Mouse (Mus musculus): Measurements from ENCODE around the gene Tcaf2. TPM values are rescaled to one million over a fixed set of nuclear protein-coding genes. Genes with fewer than 3 reads are reported as not detected.
A peak's percentile ranks its signal among the peaks of the same experiment; 100 is the strongest.

The Tcaf2 gene
- 0.79 and 1.6 TPM in 2 replicates for polyA plus RNA-seq (2012; rRNA removed)

GRCm38 (mm10) chr6:42644912-42645549 lies at the start of gene Tcaf2:
TSS of gene Tcaf2 (minus strand) at chr6:42645254.
- TF ChIP-seq CTCF (IDR thresholded peaks at IDR 0.05; ENCODE audit: borderline replicate concordance, extremely low read depth, insufficient read depth, insufficient read length) (peak; percentile 88), POLR2A (IDR thresholded peaks at IDR 0.05; ENCODE audit: borderline replicate concordance, extremely low read depth, insufficient read depth, insufficient read length, poor library complexity, severe bottlenecking) (no peak)
- peak; percentile 94 for DNase-seq (ENCODE audit: low read depth)

DNA sequence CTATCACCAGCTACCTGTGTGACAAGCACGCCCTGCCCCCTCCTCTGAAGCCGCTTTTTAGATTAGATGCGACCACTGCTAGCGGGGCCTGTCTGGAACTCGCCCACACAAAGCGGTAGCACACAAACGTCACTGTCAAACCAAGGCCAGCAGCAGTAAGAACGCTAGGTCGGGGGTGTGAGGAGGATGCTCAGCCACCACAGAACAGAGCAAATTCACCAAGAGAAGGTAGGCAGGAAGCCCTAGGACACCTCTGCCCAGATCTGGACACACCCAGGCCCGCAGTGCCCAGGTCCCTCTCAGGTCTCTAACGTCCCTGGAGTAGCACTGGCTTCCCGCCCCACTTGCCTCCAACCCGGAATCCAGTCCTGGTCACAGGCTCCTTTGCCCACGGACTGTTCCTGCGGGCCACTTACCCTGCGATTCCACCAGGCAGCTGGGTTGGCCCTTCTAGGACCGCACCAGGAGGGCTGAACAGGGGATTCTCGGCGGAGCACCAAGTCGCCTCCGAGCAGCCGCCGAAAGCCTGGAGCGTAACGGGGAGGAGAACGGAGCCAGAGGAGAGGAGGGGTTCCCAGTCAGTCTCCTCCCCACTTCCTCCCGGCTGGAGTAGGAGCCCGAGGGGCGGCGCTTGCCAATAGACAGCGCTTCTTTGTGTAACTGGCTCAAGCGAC lies 47.6 kb upstream of the Tcaf2 start:
- DNase-seq (ENCODE audit: low read depth): peak; percentile 97
- TF ChIP-seq POLR2A (IDR thresholded peaks at IDR 0.05; ENCODE audit: borderline replicate concordance, extremely low read depth, insufficient read depth, insufficient read length, poor library complexity, severe bottlenecking): peak; percentile 60; the same call in 1 of the 2 replicates
- no peak for TF ChIP-seq CTCF (IDR thresholded peaks at IDR 0.05; ENCODE audit: borderline replicate concordance, extremely low read depth, insufficient read depth, insufficient read length)

GRCm38 (mm10) chr6:42692154-42692516 lies 47.1 kb upstream of the Tcaf2 start:
- peak; percentile 95 for DNase-seq (ENCODE audit: low read depth)
- no peak for TF ChIP-seq CTCF (IDR thresholded peaks at IDR 0.05; ENCODE audit: borderline replicate concordance, extremely low read depth, insufficient read depth, insufficient read length)
- peak; percentile 45; the same call in 1 of the 2 replicates for TF ChIP-seq POLR2A (IDR thresholded peaks at IDR 0.05; ENCODE audit: borderline replicate concordance, extremely low read depth, insufficient read depth, insufficient read length, poor library complexity, severe bottlenecking)

DNA sequence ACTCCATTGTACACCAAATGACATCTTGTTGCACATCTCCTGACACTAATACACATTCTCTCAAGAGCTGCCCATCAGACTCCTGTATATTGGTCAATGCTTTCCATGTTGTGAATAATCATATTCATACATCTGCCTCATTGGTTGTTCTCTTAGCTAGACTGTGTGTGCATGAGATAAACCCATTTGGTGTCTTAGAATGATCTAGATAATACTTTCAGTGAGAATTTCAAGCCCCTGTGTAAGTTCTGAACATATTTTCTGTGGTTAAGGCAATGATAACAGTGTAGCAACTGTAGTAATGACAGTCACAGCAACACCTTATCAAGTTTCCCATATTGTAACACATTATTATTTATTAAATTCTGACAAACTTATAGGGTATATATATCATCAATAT lies 44.7 kb upstream of the Tcaf2 start:
- TF ChIP-seq POLR2A (IDR thresholded peaks at IDR 0.05; ENCODE audit: borderline replicate concordance, extremely low read depth, insufficient read depth, insufficient read length, poor library complexity, severe bottlenecking): no peak
- TF ChIP-seq CTCF (IDR thresholded peaks at IDR 0.05; ENCODE audit: borderline replicate concordance, extremely low read depth, insufficient read depth, insufficient read length): no peak
- DNase-seq (ENCODE audit: low read depth): no peak

DNA sequence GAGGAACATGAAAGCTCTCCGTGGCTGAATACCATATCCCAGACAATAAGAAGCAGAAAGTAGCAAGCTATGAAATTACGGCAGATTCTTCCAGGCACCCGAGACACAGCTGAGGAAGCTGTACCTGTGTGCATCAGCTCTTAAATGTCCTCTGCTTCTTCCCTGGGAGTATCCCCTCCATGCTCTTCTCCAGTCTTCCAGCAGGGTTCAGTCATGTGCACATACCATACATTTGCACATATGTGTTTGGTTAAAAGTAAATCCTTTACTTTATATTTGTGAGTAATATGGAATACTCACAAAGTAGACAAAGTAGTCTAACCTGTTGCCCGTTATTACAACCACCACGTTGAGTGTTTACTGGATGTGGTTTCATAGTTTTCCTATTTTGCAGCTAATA lies 42.9 kb upstream of the Tcaf2 start:
- no peak for TF ChIP-seq POLR2A (IDR thresholded peaks at IDR 0.05; ENCODE audit: borderline replicate concordance, extremely low read depth, insufficient read depth, insufficient read length, poor library complexity, severe bottlenecking)
- TF ChIP-seq CTCF (IDR thresholded peaks at IDR 0.05; ENCODE audit: borderline replicate concordance, extremely low read depth, insufficient read depth, insufficient read length): no peak; the same call in 1 of the 2 replicates
- DNase-seq (ENCODE audit: low read depth): no peak

DNA sequence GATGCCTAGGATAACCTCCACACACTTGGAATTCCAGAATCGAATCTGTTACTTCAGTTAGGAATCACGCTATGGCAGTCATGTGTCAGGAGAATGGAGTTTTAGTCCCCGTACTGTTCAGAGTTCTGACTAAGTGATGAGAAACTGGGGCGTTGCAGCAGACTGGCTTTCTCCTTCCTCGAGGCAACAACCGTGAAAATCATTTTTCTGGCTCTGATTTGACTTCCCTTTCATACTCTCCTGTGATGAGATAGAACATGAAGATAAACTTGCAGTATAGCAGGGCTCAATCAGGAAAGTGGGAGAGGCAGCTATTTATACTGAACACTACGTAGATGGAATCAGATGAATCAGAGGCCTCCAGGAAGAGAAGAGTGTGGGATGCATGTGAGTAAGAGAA lies 35.0 kb upstream of the Tcaf2 start:
- DNase-seq (ENCODE audit: low read depth): no peak
- no peak for TF ChIP-seq POLR2A (IDR thresholded peaks at IDR 0.05; ENCODE audit: borderline replicate concordance, extremely low read depth, insufficient read depth, insufficient read length, poor library complexity, severe bottlenecking)
- no peak for TF ChIP-seq CTCF (IDR thresholded peaks at IDR 0.05; ENCODE audit: borderline replicate concordance, extremely low read depth, insufficient read depth, insufficient read length)

GRCm38 (mm10) chr6:42676011-42676410 lies 31.0 kb upstream of the Tcaf2 start:
- TF ChIP-seq CTCF (IDR thresholded peaks at IDR 0.05; ENCODE audit: borderline replicate concordance, extremely low read depth, insufficient read depth, insufficient read length) (no peak), POLR2A (IDR thresholded peaks at IDR 0.05; ENCODE audit: borderline replicate concordance, extremely low read depth, insufficient read depth, insufficient read length, poor library complexity, severe bottlenecking) (no peak)
- DNase-seq (ENCODE audit: low read depth): no peak

DNA sequence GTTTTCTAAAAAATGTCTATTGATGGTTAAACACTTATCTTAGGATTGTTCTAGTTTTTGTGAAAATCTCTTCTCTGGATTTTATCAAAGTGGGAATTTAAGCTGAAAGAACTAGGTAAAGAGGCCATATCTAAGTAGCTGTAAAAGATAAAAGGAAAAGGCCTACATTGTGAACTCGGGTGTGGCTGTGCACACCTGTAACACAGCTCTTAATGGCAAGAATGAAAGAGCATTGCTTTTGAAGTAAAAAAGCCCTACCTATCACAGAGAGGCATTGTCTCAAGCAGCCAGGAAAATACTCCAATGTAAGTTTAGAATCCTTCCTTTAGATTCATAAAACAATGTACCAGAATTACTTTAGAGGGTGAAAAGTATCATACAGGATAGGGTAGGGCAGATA lies 26.7 kb upstream of the Tcaf2 start:
- no peak for TF ChIP-seq CTCF (IDR thresholded peaks at IDR 0.05; ENCODE audit: borderline replicate concordance, extremely low read depth, insufficient read depth, insufficient read length)
- no peak for TF ChIP-seq POLR2A (IDR thresholded peaks at IDR 0.05; ENCODE audit: borderline replicate concordance, extremely low read depth, insufficient read depth, insufficient read length, poor library complexity, severe bottlenecking)
- no peak for DNase-seq (ENCODE audit: low read depth)

DNA sequence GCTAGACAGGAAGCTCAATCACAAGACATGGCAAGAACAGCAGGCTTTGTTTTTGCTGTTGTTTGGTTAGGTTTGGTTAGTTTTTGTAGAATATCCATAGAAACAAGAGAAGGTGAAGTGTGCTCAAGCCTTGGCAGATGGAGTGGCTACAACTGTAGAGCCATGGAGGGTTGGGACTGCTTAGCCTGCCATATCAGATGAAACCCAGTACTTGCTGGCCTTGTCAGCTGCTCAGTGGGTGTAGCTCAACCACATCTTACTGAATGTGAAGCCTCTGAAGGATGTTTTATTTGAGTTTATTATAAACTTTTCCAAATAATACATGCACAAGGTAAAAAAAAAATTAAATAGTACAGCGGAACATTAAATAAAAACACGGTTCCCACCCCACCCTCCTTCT lies 22.7 kb upstream of the Tcaf2 start:
- TF ChIP-seq POLR2A (IDR thresholded peaks at IDR 0.05; ENCODE audit: borderline replicate concordance, extremely low read depth, insufficient read depth, insufficient read length, poor library complexity, severe bottlenecking): no peak
- no peak for TF ChIP-seq CTCF (IDR thresholded peaks at IDR 0.05; ENCODE audit: borderline replicate concordance, extremely low read depth, insufficient read depth, insufficient read length)
- no peak for DNase-seq (ENCODE audit: low read depth)

DNA sequence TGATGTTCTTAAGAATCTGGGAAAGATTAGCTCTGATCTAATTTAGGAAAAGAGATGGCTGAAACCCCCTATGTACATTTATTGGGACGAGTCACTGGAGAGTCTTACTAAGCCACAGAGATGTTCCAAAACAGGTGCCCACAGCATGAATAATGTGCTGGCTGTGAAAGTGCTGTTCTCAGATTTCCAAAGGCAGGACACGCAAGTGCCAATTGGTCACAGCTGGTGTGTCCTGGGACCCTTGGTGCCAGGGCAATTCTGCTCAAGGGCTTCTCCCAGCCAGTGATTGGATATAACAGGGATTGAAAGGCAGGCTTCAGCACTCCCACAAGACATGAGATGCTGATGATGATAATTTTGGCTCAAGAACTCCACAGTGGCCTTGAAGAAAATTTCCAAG lies 16.7 kb upstream of the Tcaf2 start:
- TF ChIP-seq POLR2A (IDR thresholded peaks at IDR 0.05; ENCODE audit: borderline replicate concordance, extremely low read depth, insufficient read depth, insufficient read length, poor library complexity, severe bottlenecking): no peak
- no peak for TF ChIP-seq CTCF (IDR thresholded peaks at IDR 0.05; ENCODE audit: borderline replicate concordance, extremely low read depth, insufficient read depth, insufficient read length)

GRCm38 (mm10) chr6:42634393-42634792 lies 10.7 kb downstream of the Tcaf2 start:
- no peak for DNase-seq (ENCODE audit: low read depth)
- TF ChIP-seq CTCF (IDR thresholded peaks at IDR 0.05; ENCODE audit: borderline replicate concordance, extremely low read depth, insufficient read depth, insufficient read length) (no peak), POLR2A (IDR thresholded peaks at IDR 0.05; ENCODE audit: borderline replicate concordance, extremely low read depth, insufficient read depth, insufficient read length, poor library complexity, severe bottlenecking) (no peak)

More for the DNA sequence above, 16.7 kb upstream of the Tcaf2 start:
- no peak for DNase-seq (ENCODE audit: low read depth)

- DNase-seq (ENCODE audit: low read depth): peak; percentile 20
- TF ChIP-seq POLR2A (IDR thresholded peaks at IDR 0.05; ENCODE audit: borderline replicate concordance, extremely low read depth, insufficient read depth, insufficient read length, poor library complexity, severe bottlenecking) (no peak), CTCF (IDR thresholded peaks at IDR 0.05; ENCODE audit: borderline replicate concordance, extremely low read depth, insufficient read depth, insufficient read length) (peak; percentile 9; the same call in 1 of the 2 replicates)
Observed at GRCm38 (mm10) chr6:42631395-42631794, 13.7 kb downstream of the Tcaf2 start.
